Mouse (Mus musculus): ENCODE measurements at regions not wholly inside any gene's neighbourhood (a gene's known extent, or its start where the extent isn't known, plus 50 kb on each side); places are given as distances from the start of the nearest gene placed in this dataset.

- DNase-seq (ENCODE audit: low spot score in 2 of 2), result peak in 1 of 2 experiments; percentile 3
Measured at GRCm38 (mm10) chr9:12692329-12692728, 553.3 kb downstream of the Jrkl start.

GRCm38 (mm10) chr9:12690948-12691279, 554.7 kb downstream of the Jrkl start:
- DNase-seq (ENCODE audit: low spot score in 2 of 2), result no peak

- no peak for DNase-seq (ENCODE audit: low spot score in 2 of 2)
Measured at GRCm38 (mm10) chr9:12690182-12690947, 555.3 kb downstream of the Jrkl start.

Data from left cerebral cortex, adult 9 months (tissue).